Mouse (Mus musculus): ENCODE results near the gene Pms2. TPM values are rescaled to one million over a fixed set of nuclear protein-coding genes. Genes with fewer than 3 reads are reported as not detected.

Pms2 gene
- polyA plus RNA-seq, 1 experiment from 2014 or later: 21.1 TPM

- H3K4me1 ChIP-seq (replicated peaks): peaks cover 15% of the 10 kb centered on the region
- H3K9me3 ChIP-seq: no peaks in the 10 kb centered on the region
- ATAC-seq: peak; percentile 21
- H3K27me3 ChIP-seq (replicated peaks): no peaks in the 10 kb centered on the region
- H3K4me3 ChIP-seq (replicated peaks): peak overlapping the region; percentile 67
- WGBS: 3% methylated on average over 9 of the region's 9 CpGs
- H3K9ac ChIP-seq: peak overlapping the region; percentile 50
- peaks cover 9% of the 10 kb centered on the region for H3K36me3 ChIP-seq
- H3K4me2 ChIP-seq (replicated peaks): peak overlapping the region; percentile 64
- H3K27ac ChIP-seq: peak overlapping the region; percentile 92
Measured at GRCm38 (mm10) chr5:143908926-143909325, 838 bp upstream of the Pms2 start.

GRCm38 (mm10) chr5:143916221-143916620 is 6.5 kb downstream of the Pms2 start:
- Histone ChIP-seq H3K4me1 (replicated peaks) (0 out of 2 replicates have a peak, but pooled peaks cover under 1% of the 10 kb centered on the region), H3K9ac (no peak overlapping the region), H3K9me3 (no peaks in the 10 kb centered on the region), H3K36me3 (peaks cover 14% of the 10 kb centered on the region; the same call in 1 of the 2 replicates), H3K27me3 (replicated peaks) (no peaks in the 10 kb centered on the region), H3K4me3 (replicated peaks) (no peak overlapping the region), H3K27ac (no peak overlapping the region), H3K4me2 (replicated peaks) (no peak overlapping the region)
- WGBS: 94% methylated on average over 9 of the region's 9 CpGs
- ATAC-seq: no peak

- no peak overlapping the region for H3K27ac ChIP-seq
- H3K4me1 ChIP-seq (replicated peaks): no peaks in the 10 kb centered on the region
- no peak overlapping the region for H3K4me2 ChIP-seq (replicated peaks)
- no peak overlapping the region for H3K4me3 ChIP-seq (replicated peaks)
- no peaks in the 10 kb centered on the region for H3K27me3 ChIP-seq (replicated peaks)
- ATAC-seq: peak; percentile 61; the same call in 1 of the 2 replicates
- H3K9me3 ChIP-seq: no peaks in the 10 kb centered on the region
- 51% methylated on average over 5 of the region's 5 CpGs for WGBS
- H3K36me3 ChIP-seq: peaks cover 17% of the 10 kb centered on the region; the same call in 1 of the 2 replicates
- no peak overlapping the region for H3K9ac ChIP-seq
Measured at GRCm38 (mm10) chr5:143917418-143917817, 7.7 kb downstream of the Pms2 start.

- no peak for ATAC-seq
- WGBS: 81% methylated on average over 3 of the region's 3 CpGs
- no peaks in the 10 kb centered on the region for H3K27me3 ChIP-seq (replicated peaks)
Measured at GRCm38 (mm10) chr5:143918120-143918519, 8.4 kb downstream of the Pms2 start.

GRCm38 (mm10) chr5:143924781-143925452 is 15.2 kb downstream of the Pms2 start:
- Histone ChIP-seq H3K27me3 (replicated peaks) (no peaks in the 10 kb centered on the region), H3K27ac (no peak overlapping the region), H3K9me3 (no peaks in the 10 kb centered on the region), H3K4me1 (replicated peaks) (no peaks in the 10 kb centered on the region), H3K9ac (no peak overlapping the region), H3K4me2 (replicated peaks) (no peak overlapping the region), H3K4me3 (replicated peaks) (no peak overlapping the region), H3K36me3 (peaks cover 20% of the 10 kb centered on the region; the same call in 1 of the 2 replicates)
- peak; percentile 36; the same call in 1 of the 2 replicates for ATAC-seq
- 79% methylated on average over 6 of the region's 6 CpGs for WGBS

More at GRCm38 (mm10) chr5:143918120-143918519, 8.4 kb downstream of the Pms2 start:
- H3K9ac ChIP-seq: no peak overlapping the region
- H3K4me3 ChIP-seq (replicated peaks): no peak overlapping the region
- no peaks in the 10 kb centered on the region for H3K9me3 ChIP-seq
- H3K4me2 ChIP-seq (replicated peaks): no peak overlapping the region
- H3K36me3 ChIP-seq: peaks cover 17% of the 10 kb centered on the region; the same call in 1 of the 2 replicates
- H3K27ac ChIP-seq: no peak overlapping the region
- H3K4me1 ChIP-seq (replicated peaks): no peaks in the 10 kb centered on the region

GRCm38 (mm10) chr5:143927875-143928274 is 18.1 kb downstream of the Pms2 start, which contains the start of gene Gm42421:
Gene Gm42421 (plus strand): TSS chr5:143928175.
- 94% methylated on average over 8 of the region's 8 CpGs for WGBS
- no peaks in the 10 kb centered on the region for H3K27me3 ChIP-seq (replicated peaks)
- no peak within 1 kb of the TSS for H3K4me2 ChIP-seq (replicated peaks)
- no peak within 1 kb of the TSS for H3K4me3 ChIP-seq (replicated peaks)
- 0 out of 2 replicates have a peak, but pooled peaks cover 2% of the 10 kb centered on the region for H3K4me1 ChIP-seq (replicated peaks)
- no peaks in the 10 kb centered on the region for H3K9me3 ChIP-seq
- H3K36me3 ChIP-seq: peaks cover 24% of the 10 kb centered on the region; the same call in 1 of the 2 replicates
- no peak for ATAC-seq
- H3K9ac ChIP-seq: no peak within 1 kb of the TSS
- H3K27ac ChIP-seq: no peak within 1 kb of the TSS

GRCm38 (mm10) chr5:143929291-143929690 is 19.5 kb downstream of the Pms2 start:
- no peak overlapping the region for H3K27ac ChIP-seq
- ATAC-seq: no peak
- H3K4me3 ChIP-seq (replicated peaks): no peak overlapping the region
- peaks cover 24% of the 10 kb centered on the region; the same call in 1 of the 2 replicates for H3K36me3 ChIP-seq
- H3K4me2 ChIP-seq (replicated peaks): no peak overlapping the region
- 0 out of 2 replicates have a peak, but pooled peaks cover 2% of the 10 kb centered on the region for H3K4me1 ChIP-seq (replicated peaks)
- 88% methylated on average over 4 of the region's 4 CpGs for WGBS
- H3K9me3 ChIP-seq: no peaks in the 10 kb centered on the region
- no peak overlapping the region for H3K9ac ChIP-seq
- H3K27me3 ChIP-seq (replicated peaks): no peaks in the 10 kb centered on the region

- no peak overlapping the region for H3K9ac ChIP-seq
- H3K9me3 ChIP-seq: no peaks in the 10 kb centered on the region
- no peak overlapping the region for H3K4me3 ChIP-seq (replicated peaks)
- no peaks in the 10 kb centered on the region for H3K27me3 ChIP-seq (replicated peaks)
- no peak overlapping the region for H3K27ac ChIP-seq
- H3K4me2 ChIP-seq (replicated peaks): no peak overlapping the region
- ATAC-seq: no peak
- WGBS: 93% methylated on average over 12 of the region's 12 CpGs
- H3K36me3 ChIP-seq: peaks cover 19% of the 10 kb centered on the region; the same call in 1 of the 2 replicates
- H3K4me1 ChIP-seq (replicated peaks): 0 out of 2 replicates have a peak, but pooled peaks cover 2% of the 10 kb centered on the region
Measured at GRCm38 (mm10) chr5:143930656-143931055, 20.9 kb downstream of the Pms2 start.

GRCm38 (mm10) chr5:143931863-143932580 is 22.3 kb downstream of the Pms2 start:
- peak; percentile 86 for ATAC-seq
- WGBS: 66% methylated on average over 6 of the region's 6 CpGs
- H3K36me3 ChIP-seq: peaks cover 15% of the 10 kb centered on the region; the same call in 1 of the 2 replicates
- H3K4me2 ChIP-seq (replicated peaks): no peak overlapping the region
- no peaks in the 10 kb centered on the region for H3K27me3 ChIP-seq (replicated peaks)
- no peaks in the 10 kb centered on the region for H3K9me3 ChIP-seq
- H3K9ac ChIP-seq: no peak overlapping the region
- peak overlapping the region; percentile 37; the same call in 1 of the 2 replicates for H3K27ac ChIP-seq
- 0 out of 2 replicates have a peak, but pooled peaks cover 2% of the 10 kb centered on the region for H3K4me1 ChIP-seq (replicated peaks)
- no peak overlapping the region for H3K4me3 ChIP-seq (replicated peaks)

GRCm38 (mm10) chr5:143932831-143933230 is 23.1 kb downstream of the Pms2 start, which contains the start of gene Rsph10b:
Gene Rsph10b (plus strand): TSS chr5:143933035.
- no peaks in the 10 kb centered on the region for H3K27me3 ChIP-seq (replicated peaks)
- ATAC-seq: peak; percentile 31
- H3K4me3 ChIP-seq (replicated peaks): no peak within 1 kb of the TSS
- peak within 1 kb of the TSS; percentile 37; the same call in 1 of the 2 replicates for H3K27ac ChIP-seq
- 26% methylated on average over 8 of the region's 8 CpGs for WGBS
- H3K4me1 ChIP-seq (replicated peaks): 0 out of 2 replicates have a peak, but pooled peaks cover 2% of the 10 kb centered on the region
- no peak within 1 kb of the TSS for H3K9ac ChIP-seq
- no peaks in the 10 kb centered on the region for H3K9me3 ChIP-seq
- H3K36me3 ChIP-seq: peaks cover 15% of the 10 kb centered on the region; the same call in 1 of the 2 replicates
- H3K4me2 ChIP-seq (replicated peaks): no peak within 1 kb of the TSS

- no peak overlapping the region for H3K4me3 ChIP-seq (replicated peaks)
- H3K27ac ChIP-seq: no peak overlapping the region
- peaks cover 12% of the 10 kb centered on the region; the same call in 1 of the 2 replicates for H3K36me3 ChIP-seq
- H3K4me1 ChIP-seq (replicated peaks): 0 out of 2 replicates have a peak, but pooled peaks cover 2% of the 10 kb centered on the region
- no peaks in the 10 kb centered on the region for H3K9me3 ChIP-seq
- H3K4me2 ChIP-seq (replicated peaks): no peak overlapping the region
- H3K27me3 ChIP-seq (replicated peaks): no peaks in the 10 kb centered on the region
- no peak for ATAC-seq
- H3K9ac ChIP-seq: no peak overlapping the region
- WGBS: 90% methylated on average over 11 of the region's 11 CpGs
Measured at GRCm38 (mm10) chr5:143933414-143933813, 23.6 kb downstream of the Pms2 start.

GRCm38 (mm10) chr5:143933875-143934274 is 24.1 kb downstream of the Pms2 start:
- H3K4me1 ChIP-seq (replicated peaks): 0 out of 2 replicates have a peak, but pooled peaks cover 2% of the 10 kb centered on the region
- 78% methylated on average over 1 of the region's 1 CpGs for WGBS
- H3K4me2 ChIP-seq (replicated peaks): no peak overlapping the region
- no peak overlapping the region for H3K9ac ChIP-seq
- H3K36me3 ChIP-seq: peaks cover 12% of the 10 kb centered on the region; the same call in 1 of the 2 replicates
- no peak for ATAC-seq
- H3K9me3 ChIP-seq: no peaks in the 10 kb centered on the region
- H3K4me3 ChIP-seq (replicated peaks): no peak overlapping the region
- no peaks in the 10 kb centered on the region for H3K27me3 ChIP-seq (replicated peaks)
- H3K27ac ChIP-seq: no peak overlapping the region

All from intestine, embryonic 15.5 days (tissue).